Mouse (Mus musculus): ENCODE results near the gene Thap4.

DNA sequence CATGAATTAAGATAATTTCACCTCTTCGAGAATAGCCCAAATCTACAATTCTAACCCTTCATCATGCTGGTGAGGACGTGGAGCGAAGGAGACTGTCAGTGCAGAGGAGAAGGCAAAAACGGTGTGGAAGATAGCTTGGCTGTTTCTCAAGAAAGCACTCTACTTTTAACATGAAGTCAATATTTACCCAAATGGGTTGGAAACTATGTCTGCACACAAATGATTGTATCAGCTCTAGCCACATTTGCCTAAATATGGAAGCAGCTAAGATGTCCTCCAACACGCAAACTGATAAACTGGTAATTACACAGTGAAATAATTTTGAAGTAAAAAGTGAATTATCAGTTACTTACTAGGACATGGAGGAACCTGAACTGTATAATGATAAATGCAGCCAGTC lies 48.1 kb upstream of the Thap4 start:
- TF ChIP-seq CTCF (IDR thresholded peaks at IDR 0.05; ENCODE audit: borderline replicate concordance, insufficient read depth, low read length) (no peak), POLR2A (IDR thresholded peaks at IDR 0.05; ENCODE audit: low read depth, low read length) (no peak)
